Mouse (Mus musculus): ENCODE measurements at regions not wholly inside any gene's neighbourhood (a gene's known extent, or its start where the extent isn't known, plus 50 kb on each side); places are given as distances from the start of the nearest gene placed in this dataset.

DNA sequence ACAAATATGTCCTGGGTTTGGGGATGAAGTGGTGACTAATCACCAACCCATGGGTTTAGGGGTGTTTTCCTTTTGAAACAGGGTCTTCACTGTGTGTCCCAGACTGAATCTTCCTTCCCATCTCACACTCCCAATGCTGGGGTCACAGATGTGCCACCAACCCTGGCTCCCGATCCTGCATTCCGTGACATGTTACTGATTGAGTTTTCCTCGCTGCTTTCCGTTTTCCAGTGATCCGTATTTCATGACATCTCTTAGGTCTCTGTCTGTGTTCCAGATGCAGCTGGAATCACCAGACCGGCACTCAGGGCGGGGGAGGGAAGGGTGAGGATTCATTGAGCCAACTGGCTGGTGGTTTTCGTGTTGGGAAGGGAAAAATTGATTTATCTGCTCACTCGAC lies 157.1 kb downstream of the Opa1 start:
- no peak overlapping the region for H3K4me3 ChIP-seq (ENCODE audit: low read depth, low read length)
- H3K4me1 ChIP-seq (ENCODE audit: control insufficient read depth, insufficient read depth, low read length) = peaks cover 12% of the 10 kb centered on the region; the same call in 1 of the 2 replicates
- H3K27ac ChIP-seq (ENCODE audit: low read length) = no peak overlapping the region
- no peak for ATAC-seq
- no peaks in the 10 kb centered on the region for H3K36me3 ChIP-seq (ENCODE audit: control insufficient read depth, insufficient read depth, low read length)
- H3K9ac ChIP-seq (ENCODE audit: low read depth, low read length) = no peak overlapping the region
- 69% methylated on average over 9 of the region's 9 CpGs for WGBS
- H3K4me2 ChIP-seq (ENCODE audit: low read length) = no peak overlapping the region
- H3K27me3 ChIP-seq (ENCODE audit: control insufficient read depth, insufficient read depth, low read depth, low read length) = peaks cover 41% of the 10 kb centered on the region
- H3K9me3 ChIP-seq (replicated peaks; ENCODE audit: control insufficient read depth, low read length, poor library complexity, severe bottlenecking) = no peaks in the 10 kb centered on the region

DNA sequence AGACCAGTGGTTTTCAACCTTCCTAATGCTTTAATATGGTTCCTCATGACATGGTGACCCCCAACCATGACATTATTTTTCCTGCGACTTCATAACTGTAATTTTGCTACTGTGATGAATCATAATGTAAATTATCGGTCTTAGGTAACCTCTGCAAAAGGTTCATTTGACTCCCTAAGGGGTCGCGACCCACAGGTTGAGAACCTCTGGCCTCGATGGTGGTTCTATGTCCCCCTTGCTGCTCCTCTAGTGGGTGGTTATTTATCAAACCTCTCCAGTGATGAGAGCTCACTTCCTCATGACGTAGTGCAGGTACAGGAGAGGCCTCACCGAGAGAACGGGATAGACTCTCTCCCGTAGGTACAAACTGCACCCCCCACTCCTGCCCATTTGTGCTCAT lies 158.9 kb downstream of the Opa1 start:
- no peaks in the 10 kb centered on the region for H3K9me3 ChIP-seq (replicated peaks; ENCODE audit: control insufficient read depth, low read length, poor library complexity, severe bottlenecking)
- no peak overlapping the region for H3K4me2 ChIP-seq (ENCODE audit: low read length)
- ATAC-seq = no peak
- WGBS = 97% methylated on average over 9 of the region's 9 CpGs
- H3K27me3 ChIP-seq (ENCODE audit: control insufficient read depth, insufficient read depth, low read depth, low read length) = peaks cover 23% of the 10 kb centered on the region
- no peaks in the 10 kb centered on the region for H3K36me3 ChIP-seq (ENCODE audit: control insufficient read depth, insufficient read depth, low read length)
- H3K27ac ChIP-seq (ENCODE audit: low read length) = no peak overlapping the region
- no peak overlapping the region for H3K4me3 ChIP-seq (ENCODE audit: low read depth, low read length)
- H3K9ac ChIP-seq (ENCODE audit: low read depth, low read length) = no peak overlapping the region
- H3K4me1 ChIP-seq (ENCODE audit: control insufficient read depth, insufficient read depth, low read length) = peaks cover 12% of the 10 kb centered on the region; the same call in 1 of the 2 replicates

DNA sequence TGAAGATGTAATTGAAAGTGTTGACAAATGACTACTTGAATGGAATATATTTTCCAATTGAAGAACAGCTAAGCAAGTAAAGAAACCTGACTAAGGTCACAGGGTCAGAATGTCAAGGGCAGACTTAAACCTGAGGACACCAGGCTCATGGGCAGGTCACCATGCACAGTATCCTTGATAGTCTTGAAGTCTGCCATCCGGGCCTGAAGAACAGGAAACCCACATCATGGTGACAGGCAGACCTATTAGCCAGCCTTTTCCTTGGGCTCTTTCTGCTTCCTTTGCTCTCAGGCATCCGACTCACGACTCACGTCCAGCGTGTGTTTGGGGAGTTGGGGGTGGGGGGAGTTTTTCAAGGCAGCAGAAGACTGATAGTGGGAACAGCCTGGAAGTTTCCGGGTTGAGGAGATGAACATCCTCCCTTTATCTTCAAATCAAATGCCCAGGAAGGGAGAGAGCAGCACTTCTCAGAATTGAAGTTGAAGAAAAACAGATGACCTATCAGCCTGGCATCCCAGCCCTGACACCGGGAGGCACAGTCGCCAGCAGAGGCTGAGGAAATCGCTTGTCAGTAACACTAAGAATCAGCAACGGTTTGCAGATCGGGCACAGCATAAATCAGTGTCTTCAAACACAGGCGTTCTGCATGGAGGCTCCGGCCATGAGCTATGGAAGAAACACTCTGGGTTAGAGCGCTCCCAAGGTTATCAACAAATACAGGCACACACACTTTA lies 163.5 kb downstream of the Opa1 start:
- H3K9ac ChIP-seq (ENCODE audit: low read depth, low read length) = no peak overlapping the region
- H3K27ac ChIP-seq (ENCODE audit: low read length) = no peak overlapping the region

DNA sequence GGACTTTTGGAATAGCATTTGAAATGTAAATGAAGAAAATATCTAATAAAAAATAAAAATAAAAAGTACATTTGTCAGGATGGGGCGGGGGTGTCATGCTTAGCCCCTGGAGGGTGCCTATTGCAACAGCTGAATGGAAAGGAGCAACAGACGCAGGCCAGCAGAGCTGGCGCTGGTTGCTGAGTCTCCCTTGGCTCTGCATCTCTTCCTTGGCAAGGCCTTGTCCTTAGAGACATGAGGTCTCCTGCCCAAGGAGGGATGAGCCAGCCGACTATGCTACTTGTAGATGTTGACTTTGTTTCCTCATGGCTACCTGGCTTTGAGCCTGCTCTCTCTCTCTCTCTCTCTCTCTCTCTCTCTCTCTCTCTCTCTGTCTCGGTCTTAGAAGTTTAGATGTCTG lies 166.4 kb downstream of the Opa1 start:
- no peaks in the 10 kb centered on the region for H3K9me3 ChIP-seq (replicated peaks; ENCODE audit: control insufficient read depth, low read length, poor library complexity, severe bottlenecking)
- H3K27me3 ChIP-seq (ENCODE audit: control insufficient read depth, insufficient read depth, low read depth, low read length) = peaks cover under 1% of the 10 kb centered on the region; the same call in 1 of the 2 replicates
- H3K4me1 ChIP-seq (ENCODE audit: control insufficient read depth, insufficient read depth, low read length) = no peaks in the 10 kb centered on the region
- no peaks in the 10 kb centered on the region for H3K36me3 ChIP-seq (ENCODE audit: control insufficient read depth, insufficient read depth, low read length)
- H3K4me3 ChIP-seq (ENCODE audit: low read depth, low read length) = no peak overlapping the region
- no peak for ATAC-seq
- WGBS = 89% methylated on average over 5 of the region's 5 CpGs
- H3K4me2 ChIP-seq (ENCODE audit: low read length) = no peak overlapping the region
- H3K27ac ChIP-seq (ENCODE audit: low read length) = no peak overlapping the region
- H3K9ac ChIP-seq (ENCODE audit: low read depth, low read length) = no peak overlapping the region

More for the DNA sequence above, 163.5 kb downstream of the Opa1 start:
- Histone ChIP-seq H3K4me1 (ENCODE audit: control insufficient read depth, insufficient read depth, low read length) (no peaks in the 10 kb centered on the region), H3K27me3 (ENCODE audit: control insufficient read depth, insufficient read depth, low read depth, low read length) (peaks cover 2% of the 10 kb centered on the region; the same call in 1 of the 2 replicates), H3K4me3 (ENCODE audit: low read depth, low read length) (no peak overlapping the region), H3K9me3 (replicated peaks; ENCODE audit: control insufficient read depth, low read length, poor library complexity, severe bottlenecking) (no peaks in the 10 kb centered on the region), H3K36me3 (ENCODE audit: control insufficient read depth, insufficient read depth, low read length) (no peaks in the 10 kb centered on the region), H3K4me2 (ENCODE audit: low read length) (no peak overlapping the region)
- WGBS = 72% methylated on average over 14 of the region's 14 CpGs
- no peak for ATAC-seq

DNA sequence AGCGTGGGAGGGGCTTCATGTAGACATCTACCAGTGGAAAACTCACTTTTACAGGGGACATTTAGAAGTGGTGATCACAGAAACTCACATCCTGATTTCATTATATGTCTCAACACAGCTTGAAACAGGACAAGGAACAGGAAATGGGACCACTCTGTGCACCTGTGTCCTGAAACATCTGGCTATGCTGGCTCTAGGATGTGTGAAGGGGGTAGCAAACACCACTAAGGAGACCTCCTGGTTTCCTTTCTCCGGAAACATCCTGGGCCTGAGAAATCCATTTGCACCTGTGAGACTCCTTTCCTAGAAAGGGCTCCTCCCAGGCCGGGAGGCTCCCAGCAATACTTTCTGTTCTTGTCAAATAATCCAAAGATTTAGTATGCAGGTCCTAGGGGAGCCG lies 167.1 kb downstream of the Opa1 start:
- no peak for ATAC-seq
- H3K36me3 ChIP-seq (ENCODE audit: control insufficient read depth, insufficient read depth, low read length) = no peaks in the 10 kb centered on the region
- WGBS = 86% methylated on average over 4 of the region's 4 CpGs

DNA sequence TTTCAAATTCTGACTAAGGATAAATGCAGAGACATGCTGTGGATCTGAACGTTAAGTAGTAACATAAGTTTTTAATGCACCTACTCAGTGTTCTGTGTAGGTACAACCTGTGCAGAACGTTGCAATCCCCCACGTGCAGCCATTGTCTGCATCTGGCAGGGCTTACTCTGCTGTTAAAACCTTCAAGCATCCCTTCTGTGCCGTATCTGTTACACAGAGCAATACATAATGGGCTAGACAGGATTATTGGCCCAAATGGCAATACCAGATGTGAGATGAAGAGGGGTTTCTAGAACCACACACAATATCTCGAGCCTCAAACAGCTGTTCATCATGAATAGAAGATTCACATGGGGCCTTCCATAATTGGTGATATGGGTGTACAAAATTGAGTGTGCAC lies 170.0 kb downstream of the Opa1 start:
- Histone ChIP-seq H3K27ac (ENCODE audit: low read length) (no peak overlapping the region), H3K4me1 (ENCODE audit: control insufficient read depth, insufficient read depth, low read length) (no peaks in the 10 kb centered on the region), H3K9ac (ENCODE audit: low read depth, low read length) (no peak overlapping the region), H3K4me3 (ENCODE audit: low read depth, low read length) (no peak overlapping the region), H3K27me3 (ENCODE audit: control insufficient read depth, insufficient read depth, low read depth, low read length) (0 out of 2 replicates have a peak, but pooled peaks cover 6% of the 10 kb centered on the region), H3K9me3 (replicated peaks; ENCODE audit: control insufficient read depth, low read length, poor library complexity, severe bottlenecking) (no peaks in the 10 kb centered on the region), H3K4me2 (ENCODE audit: low read length) (no peak overlapping the region), H3K36me3 (ENCODE audit: control insufficient read depth, insufficient read depth, low read length) (no peaks in the 10 kb centered on the region)
- ATAC-seq = no peak
- WGBS = 77% methylated on average over 5 of the region's 5 CpGs

More for the DNA sequence above, 167.1 kb downstream of the Opa1 start:
- no peaks in the 10 kb centered on the region for H3K9me3 ChIP-seq (replicated peaks; ENCODE audit: control insufficient read depth, low read length, poor library complexity, severe bottlenecking)
- H3K4me3 ChIP-seq (ENCODE audit: low read depth, low read length) = no peak overlapping the region
- H3K9ac ChIP-seq (ENCODE audit: low read depth, low read length) = no peak overlapping the region
- no peaks in the 10 kb centered on the region for H3K27me3 ChIP-seq (ENCODE audit: control insufficient read depth, insufficient read depth, low read depth, low read length)
- no peaks in the 10 kb centered on the region for H3K4me1 ChIP-seq (ENCODE audit: control insufficient read depth, insufficient read depth, low read length)
- no peak overlapping the region for H3K4me2 ChIP-seq (ENCODE audit: low read length)
- H3K27ac ChIP-seq (ENCODE audit: low read length) = no peak overlapping the region

DNA sequence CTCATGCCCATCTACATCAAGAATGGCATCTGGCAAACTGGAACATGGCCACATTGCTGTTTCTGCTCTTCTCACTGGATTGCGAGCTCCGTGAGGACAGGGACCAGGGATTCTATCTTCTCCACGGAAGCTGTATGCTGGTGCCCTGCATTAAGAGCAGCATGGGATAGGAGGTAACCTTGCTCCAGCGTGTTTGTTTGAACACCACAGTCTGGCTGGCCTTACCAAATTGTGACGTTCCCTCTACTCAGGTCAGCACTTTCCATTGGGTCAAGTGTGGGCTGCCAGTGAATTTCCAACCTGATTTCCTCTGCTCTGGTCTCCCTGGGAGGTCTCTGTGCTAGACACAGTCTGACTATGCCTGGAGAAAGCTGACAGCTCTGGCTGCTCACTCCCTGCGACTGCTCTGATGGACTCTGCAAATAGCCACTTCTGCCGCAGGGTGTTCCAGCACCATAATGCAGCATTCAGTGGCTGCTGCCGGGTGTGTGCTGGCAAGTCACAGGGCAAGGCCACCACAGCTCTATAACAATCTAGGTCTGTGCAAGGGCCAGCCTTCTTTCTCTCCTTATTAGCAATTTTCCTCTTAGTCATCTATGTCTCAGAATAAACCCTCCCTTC lies 175.6 kb downstream of the Opa1 start:
- Histone ChIP-seq H3K4me2 (ENCODE audit: low read length) (no peak overlapping the region), H3K9ac (ENCODE audit: low read depth, low read length) (no peak overlapping the region), H3K27me3 (ENCODE audit: control insufficient read depth, insufficient read depth, low read depth, low read length) (0 out of 2 replicates have a peak, but pooled peaks cover 6% of the 10 kb centered on the region), H3K36me3 (ENCODE audit: control insufficient read depth, insufficient read depth, low read length) (no peaks in the 10 kb centered on the region), H3K9me3 (replicated peaks; ENCODE audit: control insufficient read depth, low read length, poor library complexity, severe bottlenecking) (no peaks in the 10 kb centered on the region), H3K4me1 (ENCODE audit: control insufficient read depth, insufficient read depth, low read length) (no peaks in the 10 kb centered on the region), H3K4me3 (ENCODE audit: low read depth, low read length) (no peak overlapping the region), H3K27ac (ENCODE audit: low read length) (no peak overlapping the region)
- no peak for ATAC-seq
- WGBS = 67% methylated on average over 8 of the region's 8 CpGs

DNA sequence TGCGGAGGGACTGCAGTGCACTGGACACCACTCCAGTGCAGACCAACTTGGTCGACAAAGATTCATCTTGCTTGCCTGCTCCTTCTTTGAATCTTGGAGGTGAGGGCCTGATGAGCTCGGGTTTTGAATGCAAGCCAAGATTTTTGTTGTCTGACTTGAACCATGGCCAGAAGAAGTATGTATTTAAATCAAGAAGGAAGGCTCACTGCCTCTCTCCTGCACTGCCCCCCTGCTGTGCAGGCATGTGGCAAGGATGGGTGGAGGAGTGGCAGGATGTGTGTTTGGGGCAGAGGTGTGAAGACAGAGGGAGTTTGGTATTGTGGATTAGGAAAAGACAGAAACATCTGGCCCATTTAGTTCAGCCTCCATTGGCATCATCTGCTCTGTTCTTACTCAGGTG lies 179.1 kb downstream of the Opa1 start:
- Histone ChIP-seq H3K27me3 (ENCODE audit: control insufficient read depth, insufficient read depth, low read depth, low read length) (peaks cover 8% of the 10 kb centered on the region; the same call in 1 of the 2 replicates), H3K4me3 (ENCODE audit: low read depth, low read length) (no peak overlapping the region), H3K4me2 (ENCODE audit: low read length) (no peak overlapping the region), H3K4me1 (ENCODE audit: control insufficient read depth, insufficient read depth, low read length) (no peaks in the 10 kb centered on the region), H3K36me3 (ENCODE audit: control insufficient read depth, insufficient read depth, low read length) (no peaks in the 10 kb centered on the region), H3K9me3 (replicated peaks; ENCODE audit: control insufficient read depth, low read length, poor library complexity, severe bottlenecking) (no peaks in the 10 kb centered on the region), H3K27ac (ENCODE audit: low read length) (no peak overlapping the region), H3K9ac (ENCODE audit: low read depth, low read length) (no peak overlapping the region)
- no peak for ATAC-seq
- 88% methylated on average over 3 of the region's 3 CpGs for WGBS

DNA sequence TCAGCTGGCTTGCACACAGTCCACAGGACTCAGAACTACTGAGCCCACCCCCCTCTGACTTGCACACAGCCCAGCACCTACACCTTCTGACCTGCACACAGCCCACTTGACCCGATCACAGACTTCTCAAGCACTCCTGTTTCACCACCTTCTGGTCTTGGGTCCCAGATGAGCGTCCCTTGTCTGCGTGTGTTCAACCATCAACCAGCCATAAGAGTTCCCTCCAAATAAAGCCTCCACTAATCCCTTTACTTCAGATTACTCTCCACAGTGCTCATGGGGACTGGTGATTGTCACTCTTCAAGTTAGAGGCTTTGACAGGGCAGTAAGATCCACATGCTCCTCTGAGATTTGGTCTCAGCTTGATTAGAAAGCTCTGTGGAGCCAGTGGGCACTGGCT lies 180.3 kb downstream of the Opa1 start:
- Histone ChIP-seq H3K9me3 (replicated peaks; ENCODE audit: control insufficient read depth, low read length, poor library complexity, severe bottlenecking) (no peaks in the 10 kb centered on the region), H3K27me3 (ENCODE audit: control insufficient read depth, insufficient read depth, low read depth, low read length) (peaks cover 2% of the 10 kb centered on the region; the same call in 1 of the 2 replicates), H3K36me3 (ENCODE audit: control insufficient read depth, insufficient read depth, low read length) (no peaks in the 10 kb centered on the region), H3K4me3 (ENCODE audit: low read depth, low read length) (no peak overlapping the region), H3K4me1 (ENCODE audit: control insufficient read depth, insufficient read depth, low read length) (no peaks in the 10 kb centered on the region), H3K9ac (ENCODE audit: low read depth, low read length) (no peak overlapping the region), H3K4me2 (ENCODE audit: low read length) (no peak overlapping the region), H3K27ac (ENCODE audit: low read length) (no peak overlapping the region)
- no peak for ATAC-seq
- 60% methylated on average over 3 of the region's 3 CpGs for WGBS

Data from midbrain, embryonic 16.5 days (tissue).